Mouse (Mus musculus): Measurements from ENCODE around the gene Ccdc97.

The Ccdc97 gene

GRCm38 (mm10) chr7:25687811-25688401 is 31.0 kb downstream of the Ccdc97 start:
- DNase-seq, result peak; percentile 89

DNA sequence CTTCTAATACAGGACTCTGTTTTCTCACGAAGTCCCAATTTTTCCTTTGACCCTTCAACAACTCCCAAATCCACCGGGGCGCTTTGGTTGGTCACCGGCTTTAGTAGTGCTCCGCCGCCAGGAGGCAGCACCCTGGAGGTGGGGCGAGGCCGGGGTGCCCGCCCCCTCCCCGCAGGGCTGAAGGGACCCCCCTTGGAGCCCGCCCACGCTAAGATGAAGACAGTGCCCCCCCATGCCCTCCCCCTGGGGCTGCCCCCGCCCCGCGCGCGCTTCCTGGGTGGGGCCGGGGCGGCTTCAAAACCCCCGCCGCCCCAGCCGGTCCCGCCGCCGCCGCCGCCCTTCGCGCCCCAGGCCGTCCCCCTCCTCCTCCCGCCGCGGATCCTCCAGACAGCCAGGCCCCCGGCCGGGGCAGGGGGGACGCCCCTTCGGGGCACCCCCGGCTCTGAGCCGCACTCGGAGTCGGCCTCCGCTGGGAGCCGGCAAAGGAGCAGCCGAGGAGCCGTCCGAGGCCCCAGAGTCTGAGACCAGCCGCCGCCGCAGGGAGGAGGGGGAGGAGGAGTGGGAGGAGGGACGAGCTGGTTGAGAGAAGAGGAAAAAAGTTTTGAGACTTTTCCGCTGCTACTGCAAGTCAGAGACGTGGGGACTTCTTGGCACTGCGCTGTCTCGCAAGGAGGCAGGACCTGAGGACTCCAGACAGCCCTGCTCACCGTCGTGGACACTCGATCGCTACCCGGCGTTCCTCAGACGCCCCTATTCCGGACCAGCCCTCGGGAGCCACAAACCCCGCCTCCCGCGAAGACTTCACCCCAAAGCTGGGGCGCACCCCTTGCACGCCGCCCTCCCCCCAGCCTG is 32.0 kb downstream of the Ccdc97 start, which contains the start of gene Tgfb1:
Gene Tgfb1 (plus strand): TSS at position 323 of the 852 bp plus-strand sequence.
- peak; percentile 95 for DNase-seq

GRCm38 (mm10) chr7:25685926-25686470 is 32.9 kb downstream of the Ccdc97 start:
- peak; percentile 35 for DNase-seq

DNA sequence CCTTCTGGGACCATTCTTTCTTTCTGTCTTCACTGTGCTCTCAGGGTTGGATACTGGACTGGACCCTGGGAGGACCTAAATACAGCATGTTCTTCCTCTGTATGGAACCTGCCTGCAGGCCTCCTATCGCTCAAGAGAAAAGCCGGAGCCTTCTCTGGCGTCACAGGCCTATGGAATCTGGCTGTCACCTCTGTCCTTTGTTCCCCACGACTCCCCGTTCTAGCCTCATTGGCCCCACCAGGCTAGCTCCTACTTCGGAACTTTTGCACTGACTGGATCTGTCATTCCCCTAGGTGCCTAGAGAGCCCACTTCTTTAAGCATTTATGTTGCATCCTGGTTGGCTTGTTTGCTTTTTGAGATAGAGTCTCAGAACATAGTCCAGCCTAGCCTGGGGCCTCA is 34.2 kb downstream of the Ccdc97 start:
- no peak for DNase-seq

- DNase-seq, result peak; percentile 75
Observed at GRCm38 (mm10) chr7:25683474-25684180, 35.3 kb downstream of the Ccdc97 start.

- DNase-seq, result peak; percentile 77
Observed at GRCm38 (mm10) chr7:25681341-25682231, 37.3 kb downstream of the Ccdc97 start.

- peak; percentile 98 for DNase-seq
Observed at GRCm38 (mm10) chr7:25680514-25681258, 38.2 kb downstream of the Ccdc97 start, which contains the start of gene B9d2. B9d2 (plus strand) TSS chr7:25680780.

- DNase-seq, result peak; percentile 51
Observed at GRCm38 (mm10) chr7:25679971-25680370, 38.9 kb downstream of the Ccdc97 start.

DNA sequence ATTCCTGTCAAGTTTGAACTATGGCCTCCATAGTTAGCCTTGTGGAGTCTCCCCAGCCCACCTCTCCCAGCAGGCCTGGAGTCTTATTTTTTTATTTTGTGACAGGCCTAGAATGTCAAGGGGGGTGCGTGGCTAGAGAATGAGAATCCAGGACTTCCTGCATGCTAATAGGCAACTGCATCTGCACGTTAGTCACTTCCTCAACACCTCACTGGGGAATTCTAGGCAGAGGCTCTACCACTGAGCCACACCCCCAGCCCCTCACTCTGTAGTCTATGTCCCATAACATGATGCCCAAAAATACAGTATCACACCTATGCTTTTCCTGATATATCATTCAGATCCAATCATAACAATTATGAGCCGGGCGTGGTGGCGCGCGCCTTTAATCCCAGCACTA is 41.9 kb downstream of the Ccdc97 start:
- DNase-seq, result no peak

DNA sequence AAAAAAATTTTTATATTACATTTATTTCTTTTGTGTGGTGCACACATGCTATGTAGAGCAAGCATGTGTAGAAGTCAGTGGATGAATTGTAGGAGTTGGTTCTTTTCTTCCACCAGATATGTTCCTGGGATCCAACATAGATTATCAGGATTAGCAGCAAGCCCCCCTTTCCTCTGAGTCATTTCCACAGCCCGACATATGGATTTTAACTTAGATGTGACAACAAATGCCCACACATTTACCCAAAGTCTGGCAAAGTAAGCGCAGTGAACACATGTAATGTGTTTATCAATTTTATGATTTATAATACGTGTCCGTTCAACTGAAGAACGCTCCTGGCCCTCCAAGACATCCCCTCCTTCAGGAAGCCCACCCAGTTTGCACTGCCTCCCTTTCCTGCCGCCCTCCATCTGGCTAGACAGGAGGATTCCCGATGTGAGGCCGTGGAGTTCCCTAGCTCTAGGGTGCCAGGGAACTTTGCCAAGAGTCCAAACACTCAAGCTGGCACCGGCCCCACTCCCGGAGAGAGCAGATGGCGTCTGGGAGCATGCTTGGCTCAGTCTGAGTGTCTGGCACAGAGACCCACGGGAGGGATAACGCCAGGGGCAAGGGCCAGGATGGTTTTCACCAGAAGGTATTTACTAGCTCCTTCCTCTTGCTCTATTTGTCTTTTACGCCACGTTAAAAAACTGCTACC is 42.7 kb downstream of the Ccdc97 start:
- DNase-seq, result no peak

- DNase-seq, result no peak
Observed at GRCm38 (mm10) chr7:25675405-25675804, 43.5 kb downstream of the Ccdc97 start.

GRCm38 (mm10) chr7:25674719-25675300 is 44.1 kb downstream of the Ccdc97 start, which contains the start of gene Tmem91:
Tmem91 (minus strand) TSS chr7:25675166.
- DNase-seq, result peak; percentile 50

GRCm38 (mm10) chr7:25674297-25674696 is 44.6 kb downstream of the Ccdc97 start:
- no peak for DNase-seq

DNA sequence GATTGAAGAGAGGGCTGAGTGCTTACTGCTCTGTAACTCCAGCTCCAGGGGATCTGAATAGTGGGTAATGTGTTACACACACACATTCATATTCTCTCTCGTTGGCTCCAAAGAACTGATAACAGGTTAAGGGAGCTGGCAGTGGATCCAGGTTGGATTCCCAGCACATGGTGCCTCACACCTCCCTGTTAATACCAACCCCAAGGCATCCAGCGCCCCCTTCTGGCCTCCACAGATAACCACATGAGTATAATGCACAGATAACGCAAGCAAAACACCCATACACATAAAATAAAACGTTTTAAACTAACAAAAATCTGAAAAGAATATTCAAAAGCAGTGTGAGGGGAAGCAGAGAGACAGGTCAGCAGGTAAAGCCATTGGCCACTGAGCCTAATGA is 46.4 kb downstream of the Ccdc97 start:
- DNase-seq, result no peak

DNA sequence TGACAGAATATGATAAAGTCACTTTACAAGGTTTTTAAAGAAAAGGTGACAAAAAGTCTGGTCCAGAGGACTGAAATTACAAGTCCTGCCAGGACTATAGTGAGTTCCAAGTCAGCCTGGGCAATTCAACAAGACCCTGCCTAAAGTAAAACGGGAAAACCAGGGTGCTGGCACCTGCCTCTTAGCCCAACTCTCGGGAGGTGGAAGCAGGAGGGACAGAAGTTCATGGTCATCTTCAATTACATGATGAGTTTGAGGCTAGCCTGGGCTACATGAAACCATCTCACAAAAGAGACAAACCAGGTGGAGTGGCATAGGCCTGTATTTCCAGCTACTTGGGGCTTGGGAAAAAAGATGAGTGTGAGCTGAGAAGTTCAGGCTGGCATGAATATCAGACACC is 47.2 kb downstream of the Ccdc97 start:
- DNase-seq, result no peak

DNA sequence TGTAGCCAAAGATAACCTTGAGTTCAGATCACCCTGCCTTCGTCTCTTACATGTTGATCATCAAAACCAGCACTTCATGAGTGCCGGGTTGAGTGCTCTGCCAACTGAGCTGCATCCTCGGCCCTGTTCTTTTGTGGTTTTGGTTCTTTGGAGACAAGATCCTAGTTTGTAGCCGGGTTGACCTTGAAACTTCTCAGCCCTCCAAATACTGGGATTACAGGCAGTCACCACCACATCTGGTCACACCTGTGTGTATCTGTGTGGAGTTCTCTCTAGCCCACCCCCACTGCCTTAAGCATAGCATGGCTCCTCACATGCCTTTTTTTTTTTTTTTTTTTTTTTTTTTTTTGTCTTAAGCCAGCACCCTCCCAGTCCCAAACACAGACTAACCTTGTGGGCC is 48.8 kb downstream of the Ccdc97 start:
- no peak for DNase-seq

GRCm38 (mm10) chr7:25669631-25670030 is 49.3 kb downstream of the Ccdc97 start:
- DNase-seq, result no peak

GRCm38 (mm10) chr7:25669158-25669557 is 49.7 kb downstream of the Ccdc97 start:
- DNase-seq, result no peak

GRCm38 (mm10) chr7:25666381-25666780 is 52.5 kb downstream of the Ccdc97 start:
- DNase-seq, result no peak
